Mouse (Mus musculus): ENCODE measurements around the gene Dgkz. TPM values are rescaled to one million over a fixed set of nuclear protein-coding genes. Genes with fewer than 3 reads are reported as not detected.

Gene Dgkz
- polyA plus RNA-seq, 1 experiment from 2014 or later: 24.1 TPM

GRCm38 (mm10) chr2:91917096-91917495, 58.6 kb downstream of the Dgkz start:
- Histone ChIP-seq H3K4me1 (replicated peaks; ENCODE audit: control insufficient read depth, insufficient read depth, low read length) (0 out of 2 replicates have a peak, but pooled peaks cover 2% of the 10 kb centered on the region), H3K4me2 (replicated peaks; ENCODE audit: low read depth, low read length) (no peak overlapping the region), H3K36me3 (ENCODE audit: control insufficient read depth, insufficient read depth, low read length) (peaks cover 15% of the 10 kb centered on the region), H3K9ac (ENCODE audit: low read depth, low read length) (no peak overlapping the region), H3K27ac (ENCODE audit: low read depth, low read length) (no peak overlapping the region), H3K9me3 (ENCODE audit: control insufficient read depth, low read length) (no peaks in the 10 kb centered on the region), H3K4me3 (ENCODE audit: low read depth, low read length) (no peak overlapping the region), H3K27me3 (ENCODE audit: control insufficient read depth, insufficient read depth, low read length) (peaks cover 13% of the 10 kb centered on the region)
- DNase-seq (ENCODE audit: low spot score) (no peak), ATAC-seq (ENCODE audit: low FRiP score) (no peak)
- WGBS: 87% methylated on average over 7 of the region's 7 CpGs

GRCm38 (mm10) chr2:91916346-91916977, 59.2 kb downstream of the Dgkz start:
- 93% methylated on average over 7 of the region's 7 CpGs for WGBS
- DNase-seq (ENCODE audit: low spot score) (no peak), ATAC-seq (ENCODE audit: low FRiP score) (no peak)
- Histone ChIP-seq H3K4me2 (replicated peaks; ENCODE audit: low read depth, low read length) (no peak overlapping the region), H3K27ac (ENCODE audit: low read depth, low read length) (no peak overlapping the region), H3K36me3 (ENCODE audit: control insufficient read depth, insufficient read depth, low read length) (peaks cover 19% of the 10 kb centered on the region), H3K4me1 (replicated peaks; ENCODE audit: control insufficient read depth, insufficient read depth, low read length) (0 out of 2 replicates have a peak, but pooled peaks cover 2% of the 10 kb centered on the region), H3K27me3 (ENCODE audit: control insufficient read depth, insufficient read depth, low read length) (peaks cover 9% of the 10 kb centered on the region; the same call in 1 of the 2 replicates), H3K9ac (ENCODE audit: low read depth, low read length) (no peak overlapping the region), H3K4me3 (ENCODE audit: low read depth, low read length) (no peak overlapping the region), H3K9me3 (ENCODE audit: control insufficient read depth, low read length) (no peaks in the 10 kb centered on the region)

GRCm38 (mm10) chr2:91913328-91914110, 62.1 kb downstream of the Dgkz start:
- 88% methylated on average over 7 of the region's 7 CpGs for WGBS
- Histone ChIP-seq H3K36me3 (ENCODE audit: control insufficient read depth, insufficient read depth, low read length) (peaks cover 19% of the 10 kb centered on the region), H3K4me2 (replicated peaks; ENCODE audit: low read depth, low read length) (no peak overlapping the region), H3K4me1 (replicated peaks; ENCODE audit: control insufficient read depth, insufficient read depth, low read length) (no peaks in the 10 kb centered on the region), H3K27me3 (ENCODE audit: control insufficient read depth, insufficient read depth, low read length) (no peaks in the 10 kb centered on the region), H3K9ac (ENCODE audit: low read depth, low read length) (no peak overlapping the region), H3K9me3 (ENCODE audit: control insufficient read depth, low read length) (no peaks in the 10 kb centered on the region), H3K27ac (ENCODE audit: low read depth, low read length) (no peak overlapping the region), H3K4me3 (ENCODE audit: low read depth, low read length) (no peak overlapping the region)
- ATAC-seq (ENCODE audit: low FRiP score): no peak
- no peak for DNase-seq (ENCODE audit: low spot score)

GRCm38 (mm10) chr2:91912616-91913015, 63.0 kb downstream of the Dgkz start:
- no peak overlapping the region for H3K4me2 ChIP-seq (replicated peaks; ENCODE audit: low read depth, low read length)
- H3K9ac ChIP-seq (ENCODE audit: low read depth, low read length): no peak overlapping the region
- H3K27me3 ChIP-seq (ENCODE audit: control insufficient read depth, insufficient read depth, low read length): no peaks in the 10 kb centered on the region
- 87% methylated on average over 3 of the region's 3 CpGs for WGBS
- ATAC-seq (ENCODE audit: low FRiP score): no peak
- no peak overlapping the region for H3K4me3 ChIP-seq (ENCODE audit: low read depth, low read length)
- no peaks in the 10 kb centered on the region for H3K9me3 ChIP-seq (ENCODE audit: control insufficient read depth, low read length)
- no peak for DNase-seq (ENCODE audit: low spot score)
- no peak overlapping the region for H3K27ac ChIP-seq (ENCODE audit: low read depth, low read length)
- H3K4me1 ChIP-seq (replicated peaks; ENCODE audit: control insufficient read depth, insufficient read depth, low read length): no peaks in the 10 kb centered on the region
- H3K36me3 ChIP-seq (ENCODE audit: control insufficient read depth, insufficient read depth, low read length): peaks cover 13% of the 10 kb centered on the region

- Histone ChIP-seq H3K9ac (ENCODE audit: low read depth, low read length) (no peak overlapping the region), H3K36me3 (ENCODE audit: control insufficient read depth, insufficient read depth, low read length) (no peaks in the 10 kb centered on the region), H3K4me2 (replicated peaks; ENCODE audit: low read depth, low read length) (no peak overlapping the region), H3K27ac (ENCODE audit: low read depth, low read length) (no peak overlapping the region), H3K4me1 (replicated peaks; ENCODE audit: control insufficient read depth, insufficient read depth, low read length) (no peaks in the 10 kb centered on the region), H3K9me3 (ENCODE audit: control insufficient read depth, low read length) (no peaks in the 10 kb centered on the region), H3K4me3 (ENCODE audit: low read depth, low read length) (no peak overlapping the region), H3K27me3 (ENCODE audit: control insufficient read depth, insufficient read depth, low read length) (no peaks in the 10 kb centered on the region)
- 98% methylated on average over 2 of the region's 2 CpGs for WGBS
- ATAC-seq (ENCODE audit: low FRiP score) (no peak), DNase-seq (ENCODE audit: low spot score) (no peak)
Measured at GRCm38 (mm10) chr2:91906141-91906540, 69.5 kb downstream of the Dgkz start.

GRCm38 (mm10) chr2:91904618-91905307, 70.9 kb downstream of the Dgkz start:
- Histone ChIP-seq H3K27ac (ENCODE audit: low read depth, low read length) (peak overlapping the region; percentile 45; the same call in 1 of the 2 replicates), H3K9me3 (ENCODE audit: control insufficient read depth, low read length) (no peaks in the 10 kb centered on the region), H3K4me1 (replicated peaks; ENCODE audit: control insufficient read depth, insufficient read depth, low read length) (no peaks in the 10 kb centered on the region), H3K27me3 (ENCODE audit: control insufficient read depth, insufficient read depth, low read length) (no peaks in the 10 kb centered on the region), H3K4me3 (ENCODE audit: low read depth, low read length) (no peak overlapping the region), H3K36me3 (ENCODE audit: control insufficient read depth, insufficient read depth, low read length) (no peaks in the 10 kb centered on the region), H3K9ac (ENCODE audit: low read depth, low read length) (peak overlapping the region; percentile 20; the same call in 1 of the 2 replicates), H3K4me2 (replicated peaks; ENCODE audit: low read depth, low read length) (no peak overlapping the region)
- ATAC-seq (ENCODE audit: low FRiP score) (no peak), DNase-seq (ENCODE audit: low spot score) (peak; percentile 16)
- WGBS: 73% methylated on average over 5 of the region's 5 CpGs

- no peak overlapping the region for H3K4me3 ChIP-seq (ENCODE audit: low read depth, low read length)
- no peaks in the 10 kb centered on the region for H3K4me1 ChIP-seq (replicated peaks; ENCODE audit: control insufficient read depth, insufficient read depth, low read length)
- H3K27ac ChIP-seq (ENCODE audit: low read depth, low read length): no peak overlapping the region
- no peak overlapping the region for H3K4me2 ChIP-seq (replicated peaks; ENCODE audit: low read depth, low read length)
- WGBS: 87% methylated on average over 3 of the region's 3 CpGs
- H3K9ac ChIP-seq (ENCODE audit: low read depth, low read length): no peak overlapping the region
- H3K36me3 ChIP-seq (ENCODE audit: control insufficient read depth, insufficient read depth, low read length): no peaks in the 10 kb centered on the region
- H3K27me3 ChIP-seq (ENCODE audit: control insufficient read depth, insufficient read depth, low read length): no peaks in the 10 kb centered on the region
- ATAC-seq (ENCODE audit: low FRiP score): no peak
- no peaks in the 10 kb centered on the region for H3K9me3 ChIP-seq (ENCODE audit: control insufficient read depth, low read length)
- no peak for DNase-seq (ENCODE audit: low spot score)
Measured at GRCm38 (mm10) chr2:91903171-91903925, 72.3 kb downstream of the Dgkz start.

GRCm38 (mm10) chr2:91902336-91902735, 73.3 kb downstream of the Dgkz start:
- Histone ChIP-seq H3K27me3 (ENCODE audit: control insufficient read depth, insufficient read depth, low read length) (no peaks in the 10 kb centered on the region), H3K9ac (ENCODE audit: low read depth, low read length) (no peak overlapping the region), H3K9me3 (ENCODE audit: control insufficient read depth, low read length) (no peaks in the 10 kb centered on the region), H3K4me2 (replicated peaks; ENCODE audit: low read depth, low read length) (no peak overlapping the region), H3K36me3 (ENCODE audit: control insufficient read depth, insufficient read depth, low read length) (no peaks in the 10 kb centered on the region), H3K4me1 (replicated peaks; ENCODE audit: control insufficient read depth, insufficient read depth, low read length) (no peaks in the 10 kb centered on the region), H3K27ac (ENCODE audit: low read depth, low read length) (no peak overlapping the region), H3K4me3 (ENCODE audit: low read depth, low read length) (no peak overlapping the region)
- 77% methylated on average over 5 of the region's 5 CpGs for WGBS
- ATAC-seq (ENCODE audit: low FRiP score) (no peak), DNase-seq (ENCODE audit: low spot score) (no peak)
